Mouse (Mus musculus): Measurements from ENCODE around the gene Gdf2.
A peak's percentile ranks its signal among the peaks of the same experiment; 100 is the strongest.

Gdf2 gene

DNA sequence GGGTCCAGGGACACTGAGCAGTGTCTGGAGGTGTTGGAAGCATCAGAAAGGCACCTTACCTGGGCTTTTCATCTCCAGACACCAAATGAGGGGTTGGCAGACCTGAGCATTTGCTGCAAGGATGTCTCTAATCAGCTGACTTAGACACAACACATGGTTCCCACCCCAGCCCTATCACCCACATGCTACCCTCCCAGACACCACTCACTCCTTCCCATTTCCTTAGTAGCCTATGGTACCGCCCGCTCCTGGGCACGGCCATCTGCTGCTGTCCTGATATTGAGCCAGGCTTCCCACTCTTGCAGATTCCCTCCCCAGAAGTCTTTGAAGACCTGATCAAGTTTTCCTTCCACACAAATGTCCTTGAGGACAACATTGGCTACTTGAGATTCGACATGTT lies 17.3 kb downstream of the Gdf2 start:
- DNase-seq: peak; percentile 76

DNA sequence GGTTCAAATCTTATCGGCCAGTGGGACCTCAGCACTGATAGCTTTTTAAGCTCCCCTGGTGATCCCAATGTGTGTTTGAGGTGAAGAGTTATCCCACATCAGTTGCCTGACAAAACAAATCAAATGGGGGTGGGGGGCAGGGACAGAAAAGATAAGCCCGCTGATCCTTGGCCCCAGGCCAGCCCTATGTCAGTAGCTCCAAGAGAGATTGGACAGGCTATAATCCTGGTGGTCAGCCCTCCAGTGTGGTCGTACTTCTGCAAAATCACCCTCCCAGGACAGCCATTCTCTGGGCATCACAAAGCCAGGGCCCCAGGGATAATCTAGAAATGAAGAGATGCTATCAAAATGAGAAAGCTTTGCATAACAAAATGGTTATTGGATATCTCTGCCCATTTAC lies 18.0 kb downstream of the Gdf2 start:
- DNase-seq: peak; percentile 68

DNA sequence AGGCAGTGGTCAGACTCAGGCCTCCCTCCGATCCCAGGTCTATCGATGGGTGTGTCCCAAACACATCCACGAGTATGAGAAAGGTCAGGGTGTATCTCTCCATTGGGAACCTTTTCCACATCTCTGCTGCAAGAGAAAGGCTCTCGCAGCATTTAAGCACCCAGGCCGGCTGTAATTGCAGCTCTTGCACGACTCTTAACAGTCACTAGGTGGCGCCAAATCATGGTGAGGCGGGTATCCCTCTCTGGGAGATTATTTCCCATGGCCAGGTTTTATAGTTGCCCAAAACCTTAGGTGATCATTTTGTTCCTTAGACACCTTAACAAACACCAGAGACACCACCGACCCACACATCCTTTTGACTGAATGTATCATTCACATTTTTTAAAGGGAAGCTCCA lies 18.5 kb downstream of the Gdf2 start:
- DNase-seq: peak; percentile 89

DNA sequence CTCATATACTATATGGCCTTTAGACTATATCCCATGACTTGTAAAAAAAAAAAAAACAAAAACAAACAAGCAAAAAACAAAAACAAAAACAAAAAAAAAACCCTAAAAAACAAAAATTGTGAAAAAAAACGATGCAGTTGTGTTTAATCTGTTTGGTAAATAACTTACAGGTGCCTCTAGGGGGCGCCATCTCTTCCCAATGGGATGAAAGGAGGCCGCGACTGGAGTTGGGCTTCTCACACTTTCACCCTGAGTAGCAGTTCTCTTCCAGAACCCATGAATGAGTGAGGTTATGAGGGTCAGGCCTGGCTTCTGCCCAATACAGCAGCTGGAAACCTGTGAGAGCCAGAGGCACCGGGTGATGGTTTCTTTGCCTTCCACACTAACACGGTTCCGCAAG lies 24.8 kb downstream of the Gdf2 start:
- DNase-seq: peak; percentile 82

DNA sequence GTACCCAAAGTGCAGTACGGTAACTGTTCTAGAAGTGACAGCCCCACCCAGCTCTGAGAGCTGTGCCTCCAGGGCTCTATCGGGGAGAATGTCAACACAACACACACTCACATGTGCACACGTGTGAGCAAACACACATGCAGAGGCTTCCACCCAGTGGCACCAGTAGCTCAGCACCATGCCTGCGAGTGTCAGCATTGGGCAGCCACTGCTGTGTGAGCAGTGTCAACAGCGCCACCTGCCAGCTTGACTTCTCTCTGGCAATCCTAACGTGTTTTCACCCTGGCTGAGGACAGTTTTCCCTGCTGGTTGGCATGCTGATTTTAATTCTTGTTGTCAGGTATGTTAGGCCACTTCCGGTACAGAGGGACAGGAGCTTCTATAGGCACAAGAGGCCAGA lies 31.8 kb downstream of the Gdf2 start:
- DNase-seq: no peak

DNA sequence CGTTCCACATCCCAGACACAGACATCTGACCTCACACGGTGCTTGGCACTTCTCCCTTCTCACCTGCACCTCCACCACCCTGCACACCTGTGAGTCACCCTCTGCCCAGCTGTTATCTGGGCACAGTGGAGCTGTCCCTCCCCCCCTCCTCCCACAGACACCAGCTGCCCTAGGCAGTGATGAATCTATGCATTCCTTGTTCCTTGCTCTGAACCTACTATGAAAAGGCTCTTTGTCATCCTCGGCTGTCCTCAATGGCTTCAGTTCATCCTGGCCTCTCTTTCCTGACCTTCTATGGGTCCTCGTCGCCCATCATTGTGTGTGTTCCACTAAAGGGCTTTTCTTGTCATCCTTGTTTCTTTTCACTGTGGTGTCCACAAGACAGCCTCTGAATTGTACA lies 33.9 kb downstream of the Gdf2 start:
- DNase-seq: peak; percentile 42

DNA sequence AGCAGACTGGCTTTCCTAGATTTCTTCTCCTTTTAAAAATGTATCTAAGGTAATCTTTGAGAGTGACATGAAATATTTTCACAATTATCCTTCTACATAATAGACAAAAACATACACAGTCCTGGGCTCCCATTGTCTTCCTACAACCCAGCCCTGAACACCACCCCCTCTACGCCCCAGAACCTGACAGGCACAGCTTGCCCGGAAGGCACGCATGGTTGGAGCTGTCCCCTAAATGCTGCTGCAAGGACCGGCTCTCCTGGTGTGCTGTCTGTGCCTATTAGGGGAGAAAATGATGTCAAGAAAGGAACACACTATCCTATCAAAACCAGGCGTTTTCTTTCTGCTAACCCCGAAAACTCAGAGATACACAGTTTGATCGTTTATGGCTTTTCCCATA lies 36.9 kb downstream of the Gdf2 start:
- peak; percentile 58 for DNase-seq

DNA sequence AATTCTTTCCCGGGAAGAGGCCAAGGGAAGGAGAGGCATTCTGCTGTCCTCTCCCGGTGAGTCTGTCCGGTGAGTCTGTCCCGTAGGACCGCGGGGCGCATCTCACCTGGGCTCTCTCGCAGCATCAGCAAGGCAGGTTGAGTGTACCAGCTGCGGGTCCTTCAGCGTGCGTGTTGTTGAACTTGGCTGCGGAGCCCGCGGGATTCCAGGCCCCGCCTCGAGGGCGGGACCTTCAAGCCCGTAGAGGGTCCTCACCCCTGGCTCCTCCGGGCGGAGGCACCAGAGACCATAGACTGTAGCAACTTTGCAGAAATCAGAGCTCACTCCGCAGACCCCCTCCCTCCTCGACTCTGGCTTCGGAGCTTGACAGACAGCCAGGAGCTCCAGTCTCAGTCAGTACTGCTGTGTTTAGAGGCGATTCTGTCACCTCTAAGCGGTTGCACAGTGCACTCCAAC lies 37.8 kb downstream of the Gdf2 start, which contains the start of gene Zfp488:
Gene Zfp488, minus strand, starts transcription at position 161 of the 456 bp plus-strand sequence.
- DNase-seq: peak; percentile 80

DNA sequence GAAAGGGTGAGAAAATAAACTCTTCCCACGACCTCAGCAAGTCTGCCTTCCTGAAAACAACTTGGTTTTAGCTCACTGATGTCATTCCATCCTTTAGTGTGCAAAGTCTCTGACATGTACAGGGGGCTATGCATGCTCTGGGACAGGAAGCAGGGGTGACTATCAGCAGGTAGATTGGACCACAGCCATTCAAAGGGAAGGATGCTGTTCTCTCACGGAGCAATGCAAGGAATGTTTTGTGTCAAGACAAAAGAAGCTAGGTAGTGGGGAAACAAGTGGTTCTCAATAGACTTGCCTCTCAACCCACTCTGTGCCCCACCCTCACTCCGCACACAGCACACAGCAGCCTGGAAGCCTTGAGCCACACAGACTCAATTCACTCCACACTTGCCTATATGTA lies 48.4 kb downstream of the Gdf2 start:
- DNase-seq: peak; percentile 28

DNA sequence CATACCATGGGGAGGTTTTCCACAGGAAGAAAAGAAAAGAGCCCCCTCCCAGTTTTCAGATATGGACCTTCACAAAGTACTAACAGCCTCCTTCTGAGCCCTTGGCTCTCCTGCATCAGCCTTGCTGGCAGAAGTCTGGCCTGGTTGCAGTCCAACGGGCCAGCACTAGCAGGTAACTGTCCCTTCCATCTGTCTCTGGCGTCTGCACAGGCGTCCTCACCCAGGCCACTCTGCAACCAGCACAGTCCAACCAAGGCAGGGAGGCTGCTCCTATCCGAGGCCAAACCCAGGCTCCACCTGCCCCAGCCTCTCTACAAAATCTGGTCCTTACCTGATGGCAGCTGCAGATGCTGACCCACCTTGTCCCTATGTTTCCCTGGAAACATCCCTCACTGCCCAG lies 51.1 kb downstream of the Gdf2 start:
- DNase-seq: peak; percentile 61

DNA sequence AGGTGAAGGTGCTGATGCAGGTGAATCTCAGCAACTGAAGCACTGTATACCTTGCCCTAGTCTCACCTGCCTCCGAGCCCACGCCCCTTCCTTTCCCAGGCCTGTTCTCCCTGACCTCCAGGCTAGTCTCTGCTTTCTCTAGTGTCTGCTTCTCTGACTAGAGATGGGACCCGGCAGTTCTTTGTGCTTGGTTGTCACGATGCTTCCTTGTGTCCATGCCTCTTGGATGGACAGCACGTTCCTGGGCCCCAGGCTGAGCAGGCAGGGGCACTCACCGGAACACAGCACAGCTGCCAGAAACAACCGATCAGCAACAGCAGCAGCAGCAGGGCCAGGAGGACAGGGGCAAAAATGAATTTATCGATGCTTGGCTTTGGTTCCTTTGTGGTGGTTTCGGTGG lies 52.2 kb downstream of the Gdf2 start:
- DNase-seq: peak; percentile 58

DNA sequence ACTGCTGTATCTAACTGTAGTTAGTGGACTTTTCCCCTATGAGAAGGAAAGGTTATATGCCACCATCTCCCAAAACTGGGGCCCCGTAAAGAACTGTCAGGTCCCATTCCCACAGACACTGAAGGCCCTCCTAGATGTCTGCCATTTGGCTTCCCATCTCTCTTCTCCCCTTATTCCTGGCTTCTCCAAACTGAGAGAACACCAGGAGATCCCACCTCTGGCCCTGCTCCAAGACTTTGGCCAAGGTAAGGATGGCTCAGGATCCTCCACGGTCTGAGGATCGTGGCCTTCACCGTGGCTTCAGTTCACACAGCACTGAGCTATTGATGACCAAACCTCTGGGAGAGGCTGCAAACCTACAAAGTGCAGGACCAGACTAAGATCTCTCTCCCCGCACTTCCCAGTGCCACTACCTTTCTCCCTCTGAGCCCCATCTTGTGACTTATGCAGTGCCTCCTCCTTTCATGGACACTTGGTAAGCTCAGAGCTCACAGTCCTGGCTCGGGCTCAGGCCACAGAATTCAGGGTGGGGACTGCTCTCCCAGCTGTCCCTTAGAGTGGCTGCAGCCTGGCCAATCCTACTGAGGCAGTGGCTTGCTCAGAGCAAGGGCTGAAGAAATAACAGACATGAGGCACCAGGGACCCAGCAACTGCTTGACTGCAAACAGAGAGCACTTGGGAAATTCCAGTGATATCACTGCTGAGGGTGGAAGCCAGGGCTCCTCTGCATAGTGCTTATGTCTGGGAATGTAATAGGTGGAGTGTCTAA lies 52.9 kb downstream of the Gdf2 start:
- DNase-seq: peak; percentile 88

Data from heart, adult 11 months (tissue).